Mouse (Mus musculus) embryonic facial prominence, embryonic 12.5 days (tissue): ENCODE results near the gene Gm21663. TPM values are rescaled to one million over a fixed set of nuclear protein-coding genes. Genes with fewer than 3 reads are reported as not detected.

ENCODE experiments used
- polyA plus RNA-seq: library from polyadenylated mRNA; unstranded; fragments of >200 nt; fragmentation: Nextera tagmentation; extraction: Ambion mirVana; gene quantifications from 2 replicates; pipeline ENCODE4 v1.2.1, GENCODE M21; 2016

Gm21663 gene
- polyA plus RNA-seq, 1 experiment from 2014 or later, result not detected

Other genes with a start within 250 kb of the Gm21663 start
- 13.2 and 14.1 TPM in 2 replicates for gene Xrcc2, start 236.6 kb downstream of the Gm21663 start, polyA plus RNA-seq
- 4.6 and 5.1 TPM in 2 replicates for gene Actr3b, start 182.4 kb downstream of the Gm21663 start, polyA plus RNA-seq
- gene Gm21671, start 12.0 kb upstream of the Gm21663 start, polyA plus RNA-seq, result not detected in 2 replicates
- not detected in 2 replicates for gene Gm21680, start 30.3 kb upstream of the Gm21663 start, polyA plus RNA-seq
- 0.08 TPM in 1 of 2 replicates, not detected in the other for gene Gm21698, start 46.3 kb upstream of the Gm21663 start, polyA plus RNA-seq
- 0.13 TPM in 1 of 2 replicates, not detected in the other for gene Gm1979, start 62.4 kb upstream of the Gm21663 start, polyA plus RNA-seq
- not detected in 2 replicates for gene Gm5862, start 80.5 kb upstream of the Gm21663 start, polyA plus RNA-seq
- gene Speer4a, start 97.2 kb upstream of the Gm21663 start, polyA plus RNA-seq, result not detected in 2 replicates
- gene Gm7347, start 116.2 kb upstream of the Gm21663 start, polyA plus RNA-seq, result 0.11 TPM in 1 of 2 replicates, not detected in the other
- not detected in 2 replicates for gene Gm10471, start 146.9 kb upstream of the Gm21663 start, polyA plus RNA-seq
- gene 5031410I06Rik, start 163.0 kb upstream of the Gm21663 start, polyA plus RNA-seq, result not detected in 2 replicates
- gene Gm10220, start 179.0 kb upstream of the Gm21663 start, polyA plus RNA-seq, result not detected in 2 replicates